Mouse (Mus musculus): ENCODE data around the gene Txnrd2.

Txnrd2 gene

GRCm38 (mm10) chr16:18417491-18417890 lies 8.7 kb upstream of the Txnrd2 start:
- DNase-seq (ENCODE audit: low spot score), result no peak

GRCm38 (mm10) chr16:18418756-18419602 lies 7.2 kb upstream of the Txnrd2 start:
- no peak for DNase-seq (ENCODE audit: low spot score)

- DNase-seq (ENCODE audit: low spot score), result no peak
These were observed 6.6 kb upstream of the Txnrd2 start for GRCm38 (mm10) chr16:18419603-18420026.

GRCm38 (mm10) chr16:18420571-18420970 lies 5.6 kb upstream of the Txnrd2 start:
- DNase-seq (ENCODE audit: low spot score), result no peak

- DNase-seq (ENCODE audit: low spot score), result no peak
These were observed 2.8 kb upstream of the Txnrd2 start for GRCm38 (mm10) chr16:18423203-18423914.

GRCm38 (mm10) chr16:18423915-18424265 lies 2.3 kb upstream of the Txnrd2 start:
- no peak for DNase-seq (ENCODE audit: low spot score)

- DNase-seq (ENCODE audit: low spot score), result no peak
These were observed 1.7 kb upstream of the Txnrd2 start for GRCm38 (mm10) chr16:18424364-18425045.

- DNase-seq (ENCODE audit: low spot score), result no peak
These were observed 539 bp upstream of the Txnrd2 start for GRCm38 (mm10) chr16:18425475-18426214.

- no peak for DNase-seq (ENCODE audit: low spot score)
These were observed 657 bp downstream of the Txnrd2 start, which contains the start of gene Comt for GRCm38 (mm10) chr16:18426802-18427280. Comt (minus strand) TSS chr16:18426852.

GRCm38 (mm10) chr16:18428011-18428515 lies 1.9 kb downstream of the Txnrd2 start:
- DNase-seq (ENCODE audit: low spot score), result no peak

- DNase-seq (ENCODE audit: low spot score), result no peak
These were observed 2.4 kb downstream of the Txnrd2 start for GRCm38 (mm10) chr16:18428516-18429042.

GRCm38 (mm10) chr16:18429641-18430040 lies 3.5 kb downstream of the Txnrd2 start:
- DNase-seq (ENCODE audit: low spot score), result no peak

- no peak for DNase-seq (ENCODE audit: low spot score)
These were observed 4.5 kb downstream of the Txnrd2 start for GRCm38 (mm10) chr16:18430641-18431212.

- no peak for DNase-seq (ENCODE audit: low spot score)
These were observed 7.2 kb downstream of the Txnrd2 start for GRCm38 (mm10) chr16:18433341-18433920.

GRCm38 (mm10) chr16:18436128-18436527 lies 9.9 kb downstream of the Txnrd2 start:
- DNase-seq (ENCODE audit: low spot score), result no peak

GRCm38 (mm10) chr16:18443385-18443841 lies 17.2 kb downstream of the Txnrd2 start:
- DNase-seq (ENCODE audit: low spot score), result peak; percentile 99

GRCm38 (mm10) chr16:18447243-18447642 lies 21.1 kb downstream of the Txnrd2 start:
- DNase-seq (ENCODE audit: low spot score), result no peak

GRCm38 (mm10) chr16:18448104-18448503 lies 21.9 kb downstream of the Txnrd2 start:
- DNase-seq (ENCODE audit: low spot score), result no peak

GRCm38 (mm10) chr16:18449005-18449404 lies 22.8 kb downstream of the Txnrd2 start:
- no peak for DNase-seq (ENCODE audit: low spot score)

- DNase-seq (ENCODE audit: low spot score), result no peak
These were observed 25.4 kb downstream of the Txnrd2 start for GRCm38 (mm10) chr16:18451486-18452181.

Data from ovary, postnatal 10 days (tissue).